Mouse (Mus musculus) limb, embryonic 14.5 days (tissue): ENCODE results near the gene Pank3. TPM values are rescaled to one million over a fixed set of nuclear protein-coding genes. Genes with fewer than 3 reads are reported as not detected.

Experiments
- ATAC-seq: fragments of 200-750 bp; cut with Nextera tagmentation; 2 replicates; pipeline ENCODE4 v1.8.0; 2017; ENCODE audit warnings: low read depth, moderate number of reproducible peaks, moderate TSS enrichment; ENCODE audit not compliant: low FRiP score
- DNase-seq: peaks from one replicate; pipeline ENCODE4 v3.0.0-alpha.2; 2015; ENCODE audit warnings: low spot score
- H3K27ac ChIP-seq: fragments of 300-500 bp; sonication (generic); replicated peaks from 2 replicates; pipeline ENCODE4 v1.5.1; 2014; ENCODE audit warnings: low read depth, mild to moderate bottlenecking, low read length, moderate library complexity, mixed read lengths
- H3K27me3 ChIP-seq: fragments of 300-500 bp; sonication (generic); 2 replicates; pipeline ENCODE4 v1.6.1; 2014; ENCODE audit warnings: low read length, mixed read lengths; ENCODE audit not compliant: control insufficient read depth, insufficient read depth
- H3K36me3 ChIP-seq: fragments of 300-500 bp; sonication (generic); 2 replicates; pipeline ENCODE4 v1.6.1; 2014; ENCODE audit warnings: mild to moderate bottlenecking, low read length, moderate library complexity, mixed read lengths; ENCODE audit not compliant: control insufficient read depth, insufficient read depth
- H3K4me1 ChIP-seq: fragments of 300-500 bp; sonication (generic); 2 replicates; pipeline ENCODE4 v1.6.1; 2014; ENCODE audit warnings: antibody characterized with exemption, low read length, mixed read lengths; ENCODE audit not compliant: control insufficient read depth, insufficient read depth
- H3K4me2 ChIP-seq: fragments of 300-500 bp; sonication (generic); replicated peaks from 2 replicates; pipeline ENCODE4 v1.6.1; 2014; ENCODE audit warnings: low read depth, mild to moderate bottlenecking, low read length, moderate library complexity; ENCODE audit not compliant: severe bottlenecking
- H3K4me3 ChIP-seq: fragments of 300-500 bp; sonication (generic); replicated peaks from 2 replicates; pipeline ENCODE4 v1.5.1; 2014; ENCODE audit warnings: low read length
- H3K9ac ChIP-seq: fragments of 300-500 bp; sonication (generic); 2 replicates; pipeline ENCODE4 v1.6.1; 2014; ENCODE audit warnings: mild to moderate bottlenecking, low read depth, low read length, moderate library complexity; ENCODE audit not compliant: severe bottlenecking
- H3K9me3 ChIP-seq: fragments of 300-500 bp; sonication (generic); 2 replicates; pipeline ENCODE4 v1.6.1; 2016; ENCODE audit warnings: low read length; ENCODE audit not compliant: control insufficient read depth
- POLR2A ChIP-seq: fragments of 200-500 bp; IDR thresholded peaks from 2 replicates; pipeline ENCODE4 v1.8.0; 2012; ENCODE audit warnings: inconsistent platforms, mild to moderate bottlenecking, moderate library complexity, borderline replicate concordance; ENCODE audit not compliant: insufficient read depth, insufficient read length; ENCODE audit errors: extremely low read depth
- WGBS: fragments of 180-500 bp; shearing (Covaris S2); extraction: QIAGEN DNeasy Blood & Tissue Kit; methylation state at CpG from one replicate; pipeline ENCODE4 v1.1.7; 2014; 5-methylcytosine and 5-hydroxymethylcytosine counted together
- polyA plus RNA-seq, 2 experiments: library from polyadenylated mRNA; depleted of rRNA in 1 of 2; stranded (reverse) in 1 of 2; unstranded in 1 of 2; fragments of >200 nt; fragmentation: Nextera tagmentation in 1 of 2; extraction: Ambion mirVana in 1 of 2; gene quantifications; 2 replicates each; pipeline versions ENCODE4 v1.2.1 to v1.2.3; 2012 to 2014

The Pank3 gene
- polyA plus RNA-seq, 2 experiments: 20.3 to 20.4 TPM

GRCm38 (mm10) chr11:35811458-35811857 is 42.2 kb downstream of the Pank3 start:
- Histone ChIP-seq H3K9ac (no peak overlapping the region), H3K4me1 (no peaks in the 10 kb centered on the region), H3K36me3 (peaks cover 97% of the 10 kb centered on the region), H3K27ac (no peak overlapping the region), H3K27me3 (no peaks in the 10 kb centered on the region), H3K4me2 (no peak overlapping the region), H3K9me3 (no peaks in the 10 kb centered on the region), H3K4me3 (no peak overlapping the region)
- 87% methylated on average over 10 of the region's 10 CpGs for whole genome bisulfite sequencing
- no peak for DNase-seq
- no peak for ATAC-seq
- TF ChIP-seq POLR2A: no peak

- Histone ChIP-seq H3K9ac (no peak overlapping the region), H3K4me3 (no peak overlapping the region), H3K36me3 (peaks cover 91% of the 10 kb centered on the region), H3K27me3 (no peaks in the 10 kb centered on the region), H3K9me3 (no peaks in the 10 kb centered on the region), H3K27ac (no peak overlapping the region), H3K4me1 (no peaks in the 10 kb centered on the region), H3K4me2 (no peak overlapping the region)
- ATAC-seq (no peak), DNase-seq (no peak)
- WGBS: 90% methylated on average over 12 of the region's 12 CpGs
- no peak for TF ChIP-seq POLR2A
Observed at GRCm38 (mm10) chr11:35816316-35816715, 47.0 kb downstream of the Pank3 start.

GRCm38 (mm10) chr11:35827714-35828113 is 58.4 kb downstream of the Pank3 start:
- H3K4me2 ChIP-seq: no peak overlapping the region
- no peak overlapping the region for H3K27ac ChIP-seq
- DNase-seq (no peak), ATAC-seq (no peak)
- no peak for TF ChIP-seq POLR2A
- no peak overlapping the region for H3K4me3 ChIP-seq
- H3K36me3 ChIP-seq: peaks cover 87% of the 10 kb centered on the region
- no peak overlapping the region for H3K9ac ChIP-seq
- H3K9me3 ChIP-seq: no peaks in the 10 kb centered on the region
- H3K27me3 ChIP-seq: no peaks in the 10 kb centered on the region
- H3K4me1 ChIP-seq: no peaks in the 10 kb centered on the region
- 93% methylated on average over 6 of the region's 6 CpGs for WGBS

- ATAC-seq: no peak
Observed at GRCm38 (mm10) chr11:35832139-35832538, 62.9 kb downstream of the Pank3 start.

GRCm38 (mm10) chr11:35833270-35833669 is 64.0 kb downstream of the Pank3 start:
- WGBS: 85% methylated on average over 6 of the region's 6 CpGs
- Histone ChIP-seq H3K9ac (peak overlapping the region; percentile 91), H3K9me3 (no peaks in the 10 kb centered on the region), H3K27me3 (no peaks in the 10 kb centered on the region), H3K4me1 (peaks cover 10% of the 10 kb centered on the region), H3K4me3 (peak overlapping the region; percentile 98), H3K27ac (no peak overlapping the region), H3K36me3 (peaks cover 44% of the 10 kb centered on the region), H3K4me2 (peak overlapping the region; percentile 65)
- DNase-seq (no peak), ATAC-seq (no peak)
- TF ChIP-seq POLR2A: no peak

More at GRCm38 (mm10) chr11:35832139-35832538, 62.9 kb downstream of the Pank3 start:
- Histone ChIP-seq H3K4me2 (no peak overlapping the region), H3K27me3 (no peaks in the 10 kb centered on the region), H3K9me3 (no peaks in the 10 kb centered on the region), H3K9ac (no peak overlapping the region), H3K4me3 (no peak overlapping the region), H3K27ac (no peak overlapping the region), H3K4me1 (peaks cover 10% of the 10 kb centered on the region), H3K36me3 (peaks cover 55% of the 10 kb centered on the region)
- DNase-seq: no peak
- 76% methylated on average over 4 of the region's 4 CpGs for WGBS
- no peak for TF ChIP-seq POLR2A
